Mouse (Mus musculus) liver, postnatal 0 days (tissue): Measurements from ENCODE around the gene Gm49450.

ENCODE experiments used
- CTCF ChIP-seq: sonication (generic); IDR thresholded peaks from 2 replicates; pipeline ENCODE4 v1.5.1; 2016; ENCODE audit warnings: antibody characterized with exemption, low read depth
- EP300 ChIP-seq: IDR thresholded peaks from 2 replicates; pipeline ENCODE4 v1.6.1; 2016; ENCODE audit warnings: antibody characterized with exemption, low read depth, mild to moderate bottlenecking

GRCm38 (mm10) chr15:98987661-98988181 lies 34.4 kb upstream of the Gm49450 start:
- TF ChIP-seq CTCF (no peak), EP300 (no peak)
